ENCODE assay signal across 12 mouse cellular contexts in the genomic region with DNA sequence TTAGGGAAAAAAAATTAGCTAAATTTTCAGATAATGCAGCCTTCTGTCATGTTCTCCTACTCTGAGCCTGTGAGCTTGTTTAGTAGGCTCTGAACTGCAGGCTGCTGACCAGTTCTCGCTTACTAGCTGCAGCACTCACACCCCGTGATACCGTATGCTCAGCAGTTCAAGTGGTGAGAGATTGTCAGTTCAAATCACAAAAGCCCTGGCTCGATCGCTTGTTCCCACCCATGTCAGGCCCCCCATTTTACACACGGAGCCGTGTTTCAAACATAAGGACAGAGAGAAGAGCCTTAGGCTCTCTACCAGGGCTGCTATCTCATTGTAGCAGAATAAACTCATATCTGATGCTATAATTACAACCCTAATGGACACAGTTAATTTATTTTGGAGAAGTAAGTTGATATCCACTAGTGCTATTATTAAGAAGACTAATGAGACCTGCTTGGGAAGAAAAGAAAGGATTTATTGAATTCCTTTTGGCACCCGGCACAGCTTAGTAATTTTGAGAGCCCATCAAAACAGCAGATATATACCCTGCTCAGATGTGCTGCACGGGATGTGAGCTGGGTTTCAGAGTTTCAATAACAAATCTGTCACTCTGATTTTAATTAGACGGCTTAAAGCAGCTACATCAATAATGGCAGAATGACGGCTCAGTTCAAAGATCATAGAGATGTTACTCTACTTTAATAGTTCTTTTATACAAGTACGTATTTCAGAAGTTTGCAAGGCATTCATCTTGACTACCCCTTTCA.
DNase-seq lines count a peak whose midpoint lies in the region; ATAC-seq and TF ChIP-seq lines count a peak whose summit lies in the region.
"Had no signal": no experiment of that assay in that cellular context is flagged by ENCODE, and none has a peak within 500 bp of the region (broad histone marks: within the 10 kb centered on the region; RNA-seq: fewer than 3 reads in every experiment).

No protein-coding gene starts in this region.

- WGBS in kidney, postnatal 0 days = 29% methylated on average over 12 of the region's 12 CpGs
- WGBS in forebrain, embryonic 16.5 days = 8% methylated on average over 12 of the region's 12 CpGs

- H3K4me3 ChIP-seq in kidney, postnatal 0 days (replicated peaks; ENCODE audit: low read depth, low read length) = no peak overlapping the region
- H3K4me3 ChIP-seq in forebrain, embryonic 16.5 days (replicated peaks; ENCODE audit: low read length) = no peak overlapping the region
- H3K4me3 ChIP-seq: gastrocnemius, adult 2 months; neural tube, embryonic 12.5 days had no signal

- no peaks in the 10 kb centered on the region for H3K4me1 ChIP-seq in kidney, postnatal 0 days (replicated peaks; ENCODE audit: insufficient read depth, low read length)
- H3K4me1 ChIP-seq in forebrain, embryonic 16.5 days (replicated peaks; ENCODE audit: control insufficient read depth, insufficient read depth, low read length) = peaks cover 17% of the 10 kb centered on the region

- no peak for TF ChIP-seq CTCF in kidney, postnatal 0 days (IDR thresholded peaks at IDR 0.05; ENCODE audit: low read depth)

- no peak overlapping the region for H3K9ac ChIP-seq in kidney, postnatal 0 days (ENCODE audit: low read depth, low read length)
- H3K9ac ChIP-seq in forebrain, embryonic 16.5 days (replicated peaks; ENCODE audit: low read depth, low read length) = no peak overlapping the region
- H3K9ac ChIP-seq: neural tube, embryonic 12.5 days had no signal

- no peak for ATAC-seq in kidney, postnatal 0 days (replicated peaks; ENCODE audit: low FRiP score, low read depth)
- peak; percentile 89 for ATAC-seq in forebrain, embryonic 16.5 days
- ATAC-seq in megakaryocyte progenitor cell, adult 5-6 weeks (replicated peaks; ENCODE audit: poor library complexity) = no peak
- no peak for ATAC-seq in frontal cortex, adult (ENCODE audit: low TSS enrichment)
- ATAC-seq: intestine, postnatal 0 days had no signal

- no peaks in the 10 kb centered on the region for H3K27me3 ChIP-seq in kidney, postnatal 0 days (ENCODE audit: insufficient read depth, low read length)
- peaks cover 6% of the 10 kb centered on the region; the same call in 1 of the 2 replicates for H3K27me3 ChIP-seq in forebrain, embryonic 16.5 days (replicated peaks; ENCODE audit: control insufficient read depth, insufficient read depth, low read length)
- H3K27me3 ChIP-seq: neural tube, embryonic 12.5 days had no signal

- no peak overlapping the region for H3K27ac ChIP-seq in kidney, postnatal 0 days
- H3K27ac ChIP-seq in forebrain, embryonic 16.5 days (ENCODE audit: low read length) = peak overlapping the region; percentile 58; the same call in 1 of the 2 replicates
- H3K27ac ChIP-seq: gastrocnemius, adult 2 months; neural tube, embryonic 12.5 days had no signal

- peak; percentile 61 for DNase-seq in kidney, postnatal 0 days (ENCODE audit: low spot score)
- DNase-seq in kidney, adult 11 months = no peak
- peak; percentile 42 for DNase-seq in layer of hippocampus, adult 9-10 months (ENCODE audit: low spot score)
- DNase-seq in retina, embryonic 14.5 days (ENCODE audit: low spot score) = peak; percentile 72
- DNase-seq: cerebellum, adult 9-11 months; gastrocnemius, adult 2 months; lung, postnatal 10 days had no signal

- no peaks in the 10 kb centered on the region for H3K9me3 ChIP-seq in kidney, postnatal 0 days (replicated peaks; ENCODE audit: low read length)
- no peaks in the 10 kb centered on the region for H3K9me3 ChIP-seq in forebrain, embryonic 16.5 days (ENCODE audit: control insufficient read depth, low read length)
- H3K9me3 ChIP-seq: neural tube, embryonic 12.5 days had no signal

- no peaks in the 10 kb centered on the region for H3K36me3 ChIP-seq in kidney, postnatal 0 days (ENCODE audit: insufficient read depth, low read length)
- H3K36me3 ChIP-seq in forebrain, embryonic 16.5 days (ENCODE audit: control insufficient read depth, insufficient read depth) = no peaks in the 10 kb centered on the region
- H3K36me3 ChIP-seq: neural tube, embryonic 12.5 days had no signal

- H3K4me2 ChIP-seq in kidney, postnatal 0 days (ENCODE audit: low read length) = no peak overlapping the region
- H3K4me2 ChIP-seq in forebrain, embryonic 16.5 days (ENCODE audit: low read length) = peak overlapping the region; percentile 18
- H3K4me2 ChIP-seq: neural tube, embryonic 12.5 days had no signal
